Mouse (Mus musculus) C2C12 (cell line): ENCODE results near the gene Pld2.

Experiments used
- CEBPB ChIP-seq: IDR thresholded peaks from one replicate; pipeline ENCODE4 v1.6.1; 2011; ENCODE audit warnings: low read depth, mild to moderate bottlenecking, control low read depth, moderate library complexity
- CTCF ChIP-seq: IDR thresholded peaks from one replicate; pipeline ENCODE4 v1.5.1; 2011; ENCODE audit not compliant: control insufficient read depth, insufficient read depth, insufficient read length
- FOSL1 ChIP-seq: IDR thresholded peaks from one replicate; pipeline ENCODE4 v1.8.0; 2011; ENCODE audit warnings: mild to moderate bottlenecking, low read length; ENCODE audit not compliant: poor library complexity, insufficient read depth, severe bottlenecking
- MAX ChIP-seq: IDR thresholded peaks from one replicate; pipeline ENCODE4 v1.6.1; 2011; ENCODE audit warnings: mild to moderate bottlenecking, control low read depth
- MYOD1 ChIP-seq: IDR thresholded peaks from one replicate; pipeline ENCODE4 v1.6.1; 2011; ENCODE audit warnings: low read depth; ENCODE audit not compliant: control insufficient read depth, insufficient read length
- MYOG ChIP-seq: IDR thresholded peaks from one replicate; pipeline ENCODE4 v1.6.1; 2011; ENCODE audit not compliant: control insufficient read depth, insufficient read length; ENCODE audit errors: extremely low read depth
- USF1 ChIP-seq: IDR thresholded peaks from one replicate; pipeline ENCODE4 v1.6.1; 2011; ENCODE audit warnings: low read depth, mild to moderate bottlenecking, control low read depth, moderate library complexity

DNA sequence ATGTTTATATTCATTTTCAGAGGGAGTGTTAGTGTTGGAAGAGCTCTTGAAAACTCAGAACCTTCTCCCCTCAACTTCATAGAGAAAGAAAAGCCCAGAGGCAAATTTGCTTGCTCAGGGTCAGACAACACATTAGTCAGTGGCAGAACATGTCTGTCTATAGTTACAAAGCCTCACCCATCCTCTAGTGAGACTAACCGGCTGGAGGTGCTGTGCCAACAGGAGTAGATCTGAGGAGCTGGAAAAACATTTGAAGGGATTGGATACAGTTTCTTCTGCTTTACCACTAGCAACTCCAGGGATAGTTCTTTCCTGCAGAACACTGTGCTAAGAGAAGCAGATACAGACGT is 22.0 kb downstream of the Pld2 start:
- TF ChIP-seq MAX (no peak), CTCF (no peak), USF1 (no peak), MYOG (no peak), FOSL1 (no peak), MYOD1 (no peak), CEBPB (no peak)
